ENCODE assay signal across 9 mouse cellular contexts in genomic region chr3:59228730-59229551, GRCm38 (mm10). TPM values are rescaled to one million over a fixed set of nuclear protein-coding genes. Genes with fewer than 3 reads are reported as not detected.
DNase-seq lines count a peak whose midpoint lies in the region; ATAC-seq and TF ChIP-seq lines count a peak whose summit lies in the region.
"Had no signal": no experiment of that assay in that cellular context is flagged by ENCODE, and none has a peak within 500 bp of the region (broad histone marks: within the 10 kb centered on the region; RNA-seq: fewer than 3 reads in every experiment).

No protein-coding gene starts in this region.

- peak; percentile 56 for ATAC-seq in kidney, embryonic 15.5 days (replicated peaks; ENCODE audit: low FRiP score)
- peak; percentile 86 for ATAC-seq in monocyte, adult 5-6 weeks (replicated peaks; ENCODE audit: insufficient number of reproducible peaks, low FRiP score, low TSS enrichment, poor library complexity, severe bottlenecking)
- ATAC-seq in erythroblast, adult 5-6 weeks (replicated peaks; ENCODE audit: low FRiP score, poor library complexity, severe bottlenecking): no peak

- H3K36me3 ChIP-seq in thymus, adult 2 months (ENCODE audit: control insufficient read depth, insufficient read depth, low read length): no peaks in the 10 kb centered on the region
- no peaks in the 10 kb centered on the region for H3K36me3 ChIP-seq in kidney, embryonic 15.5 days

- peak overlapping the region; percentile 98 for H3K27ac ChIP-seq in thymus, adult 2 months (ENCODE audit: control insufficient read depth, insufficient read depth, low read length)
- peak overlapping the region; percentile 81 for H3K27ac ChIP-seq in kidney, embryonic 15.5 days

- H3K27me3 ChIP-seq in thymus, adult 2 months (ENCODE audit: control insufficient read depth, insufficient read depth, low read length): no peaks in the 10 kb centered on the region
- no peaks in the 10 kb centered on the region for H3K27me3 ChIP-seq in kidney, embryonic 15.5 days

- WGBS in thymus, adult 2 months: 3% methylated on average over 10 of the region's 10 CpGs
- WGBS in kidney, embryonic 15.5 days: 47% methylated on average over 10 of the region's 10 CpGs

- no peak overlapping the region for H3K9ac ChIP-seq in kidney, embryonic 15.5 days

- H3K4me2 ChIP-seq in kidney, embryonic 15.5 days: no peak overlapping the region; the same call in 1 of the 2 replicates

- H3K4me3 ChIP-seq in thymus, adult 2 months (ENCODE audit: control insufficient read depth, insufficient read depth, low read length): peak overlapping the region; percentile 24
- H3K4me3 ChIP-seq in kidney, embryonic 15.5 days (replicated peaks): no peak overlapping the region
- H3K4me3 ChIP-seq: erythroblast, embryonic 14.5 days had no signal

- DNase-seq in adrenal gland, adult (ENCODE audit: inconsistent age in 2 of 2, low spot score in 1 of 2): peak; percentile 25 to 55
- DNase-seq in adrenal gland, postnatal 14 days: no peak
- DNase-seq in thymus, adult 2 months: peak; percentile 38
- no peak for DNase-seq in thymus, postnatal 10 days (ENCODE audit: low spot score in 2 of 2)
- DNase-seq in c-Kit-positive CD71-positive TER-119-positive erythroid progenitor cells, embryonic 14.5 days (ENCODE audit: low spot score): no peak

- no peak for TF ChIP-seq POLR2A in thymus, adult 2 months (IDR thresholded peaks at IDR 0.05; ENCODE audit: control insufficient read depth, extremely low read depth, insufficient read depth, low read length, poor library complexity)

- no peak for TF ChIP-seq CTCF in thymus, adult 2 months (IDR thresholded peaks at IDR 0.05; ENCODE audit: borderline replicate concordance, control insufficient read depth, extremely low read depth, insufficient read depth, low read length, poor library complexity)

- H3K9me3 ChIP-seq in kidney, embryonic 15.5 days (replicated peaks): no peaks in the 10 kb centered on the region

- H3K4me1 ChIP-seq in thymus, adult 2 months (replicated peaks; ENCODE audit: control insufficient read depth, insufficient read depth, low read length): peaks cover 16% of the 10 kb centered on the region
- peaks cover 8% of the 10 kb centered on the region for H3K4me1 ChIP-seq in kidney, embryonic 15.5 days

RNA-seq across cellular contexts. Expression of gene P2ry13, which starts 18.3 kb away (rescaled TPM):
- total RNA-seq in adrenal gland, postnatal 14 days (2021): 0.82 and 3.3 TPM in 2 replicates
- polyA plus RNA-seq in thymus, adult 2 months (2012; rRNA removed): 9.4 and 10.4 TPM in 2 replicates
- polyA plus RNA-seq in kidney, embryonic 15.5 days (2015; fragmentation: Nextera tagmentation; extraction: Ambion mirVana): 0.63 and 0.73 TPM in 2 replicates
- total RNA-seq in monocyte, adult 5-6 weeks (2017): 1.2 TPM in 1 of 3 replicates, not detected in the others
- total RNA-seq in erythroblast, adult 5-6 weeks (2015; ENCODE audit: low replicate concordance): 1.7 and 9.8 TPM in 2 replicates
- total RNA-seq in erythroblast, adult 5-6 weeks (2017; ENCODE audit: low replicate concordance): 1.7 and 2.2 TPM in 2 replicates
- polyA plus RNA-seq: erythroblast, embryonic 14.5 days had no signal

RNA-seq across cellular contexts. Expression of gene P2ry12, which starts 33.7 kb away (rescaled TPM):
- total RNA-seq in adrenal gland, postnatal 14 days (2021): 3.9 and 4.0 TPM in 2 replicates
- 13.6 and 15.7 TPM in 2 replicates for polyA plus RNA-seq in thymus, adult 2 months (2012; rRNA removed)
- polyA plus RNA-seq in kidney, embryonic 15.5 days (2015; fragmentation: Nextera tagmentation; extraction: Ambion mirVana): 1.0 and 2.1 TPM in 2 replicates
- total RNA-seq in monocyte, adult 5-6 weeks (2017): 1.3 to 22.3 TPM (median 6.2 TPM) in 3 replicates
- 3.3 and 4.2 TPM in 2 replicates for total RNA-seq in erythroblast, adult 5-6 weeks (2015; ENCODE audit: low replicate concordance)
- total RNA-seq in erythroblast, adult 5-6 weeks (2017; ENCODE audit: low replicate concordance): 0.68 TPM in 1 of 2 replicates, not detected in the other
- polyA plus RNA-seq: erythroblast, embryonic 14.5 days had no signal

RNA-seq across cellular contexts. Expression of gene Gpr87, which starts 34.0 kb away (rescaled TPM):
- not detected in 2 replicates for total RNA-seq in adrenal gland, postnatal 14 days (2021)
- polyA plus RNA-seq in thymus, adult 2 months (2012; rRNA removed): 2.9 and 3.7 TPM in 2 replicates
- 0.31 TPM in 1 of 2 replicates, not detected in the other for polyA plus RNA-seq in kidney, embryonic 15.5 days (2015; fragmentation: Nextera tagmentation; extraction: Ambion mirVana)
- not detected in 3 replicates for total RNA-seq in monocyte, adult 5-6 weeks (2017)
- total RNA-seq in erythroblast, adult 5-6 weeks (2015; ENCODE audit: low replicate concordance): not detected in 2 replicates
- not detected in 2 replicates for total RNA-seq in erythroblast, adult 5-6 weeks (2017; ENCODE audit: low replicate concordance)
- polyA plus RNA-seq: erythroblast, embryonic 14.5 days had no signal

Comparison
In these comparisons a context has a peak if more than half of its experiments do, and no peak if none do; other contexts are left out.
1. DNase-seq: peak in adrenal gland, adult (2 of 2) and thymus, adult 2 months (single experiment); none in adrenal gland, postnatal 14 days (single experiment), thymus, postnatal 10 days (0 of 2) and c-Kit-positive CD71-positive TER-119-positive erythroid progenitor cells, embryonic 14.5 days (single experiment).